Mouse (Mus musculus) heart, embryonic 11.5 days (tissue): ENCODE measurements around the gene Snx11. TPM values are rescaled to one million over a fixed set of nuclear protein-coding genes. Genes with fewer than 3 reads are reported as not detected.

Source experiments
- ATAC-seq: fragments of 200-750 bp; cut with Nextera tagmentation; replicated peaks from 2 replicates; pipeline ENCODE4 v1.8.0; 2017; ENCODE audit warnings: moderate library complexity; ENCODE audit not compliant: insufficient number of reproducible peaks, low FRiP score, low TSS enrichment
- H3K27ac ChIP-seq: fragments of 300-500 bp; sonication (generic); 2 replicates; pipeline ENCODE4 v1.5.1; 2014; ENCODE audit warnings: mild to moderate bottlenecking, low read depth, low read length
- H3K27me3 ChIP-seq: fragments of 300-500 bp; sonication (generic); 2 replicates; pipeline ENCODE4 v1.6.1; 2014; ENCODE audit warnings: mild to moderate bottlenecking, low read length, mixed read lengths; ENCODE audit not compliant: control insufficient read depth, insufficient read depth
- H3K36me3 ChIP-seq: fragments of 300-500 bp; sonication (generic); 2 replicates; pipeline ENCODE4 v1.6.1; 2014; ENCODE audit warnings: mild to moderate bottlenecking, low read length, moderate library complexity, mixed read lengths; ENCODE audit not compliant: control insufficient read depth, insufficient read depth
- H3K4me1 ChIP-seq: fragments of 300-500 bp; sonication (generic); 2 replicates; pipeline ENCODE4 v1.6.1; 2014; ENCODE audit warnings: low read length; ENCODE audit not compliant: control insufficient read depth, insufficient read depth
- H3K4me2 ChIP-seq: fragments of 300-500 bp; sonication (generic); 2 replicates; pipeline ENCODE4 v1.6.1; 2014; ENCODE audit warnings: mild to moderate bottlenecking, moderate library complexity
- H3K4me3 ChIP-seq: fragments of 300-500 bp; sonication (generic); 2 replicates; pipeline ENCODE4 v1.5.1; 2014; ENCODE audit warnings: low read depth, low read length
- H3K9ac ChIP-seq: fragments of 300-500 bp; sonication (generic); 2 replicates; pipeline ENCODE4 v1.6.1; 2014; ENCODE audit warnings: mild to moderate bottlenecking, low read depth, low read length, moderate library complexity
- H3K9me3 ChIP-seq: fragments of 300-500 bp; sonication (generic); replicated peaks from 2 replicates; pipeline ENCODE4 v1.6.1; 2016; ENCODE audit warnings: low read length; ENCODE audit not compliant: control insufficient read depth
- WGBS: fragments of 180-500 bp; shearing (Covaris S2); extraction: QIAGEN DNeasy Blood & Tissue Kit; methylation state at CpG from one replicate; pipeline ENCODE4 v1.1.7; 2014; ENCODE audit not compliant: insufficient replicate concordance; 5-methylcytosine and 5-hydroxymethylcytosine counted together
- polyA plus RNA-seq: library from polyadenylated mRNA; unstranded; fragments of >200 nt; fragmentation: Nextera tagmentation; extraction: Ambion mirVana; gene quantifications from 2 replicates; pipeline ENCODE4 v1.2.1, GENCODE M21; 2014

Snx11 gene
- 6.8 and 7.0 TPM in 2 replicates for polyA plus RNA-seq

DNA sequence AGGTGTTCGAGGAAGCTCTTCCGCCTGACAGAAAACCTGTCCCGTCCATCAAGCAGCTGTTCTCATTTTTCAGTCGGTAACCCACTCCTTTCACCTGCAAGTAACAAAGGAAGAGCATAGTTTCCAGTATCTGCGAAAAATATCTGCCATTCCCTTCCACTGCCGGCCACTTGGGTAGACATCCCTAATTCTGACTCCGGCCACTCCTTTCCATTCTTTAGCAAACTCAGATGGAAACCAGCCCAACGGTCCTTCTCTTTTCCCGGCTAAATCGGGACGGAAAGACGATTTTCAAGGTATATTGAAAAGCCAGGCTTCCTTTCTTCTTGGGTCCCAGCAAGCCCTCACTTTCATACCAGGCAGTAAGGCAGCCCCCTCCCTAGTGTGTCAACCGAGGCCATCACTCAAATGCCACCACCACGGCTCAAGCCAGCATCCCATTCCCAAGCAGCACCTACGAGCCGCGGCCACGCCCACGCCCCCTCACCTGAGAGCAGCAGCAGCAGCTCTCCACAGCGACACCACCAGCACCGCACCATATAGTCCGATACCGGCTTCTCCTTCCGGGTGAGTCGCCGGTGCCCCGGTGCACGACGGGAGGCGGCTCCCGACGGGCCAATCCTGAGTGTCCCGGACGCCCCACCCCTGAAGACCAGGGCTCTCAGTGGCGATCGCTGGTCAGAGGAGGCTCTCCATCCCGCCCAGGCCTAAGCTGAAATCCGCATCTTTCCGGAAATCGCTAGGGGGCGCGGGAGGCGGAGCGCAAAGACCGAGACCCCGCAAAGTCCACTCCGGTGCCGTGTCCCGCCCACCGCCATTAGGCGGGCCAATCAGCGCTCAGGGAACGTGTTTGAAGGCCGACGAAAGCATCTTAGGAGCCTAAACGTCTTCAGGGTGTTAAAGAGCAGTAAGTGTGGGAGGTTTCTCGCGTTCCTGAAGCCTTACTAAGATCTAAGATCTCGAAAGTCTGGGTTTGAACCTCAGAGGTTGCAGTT is at the start of gene Snx11:
Gene Snx11, minus strand, starts transcription at position 592 of the 995 bp plus-strand sequence.
- WGBS = 2% methylated on average over 59 of the region's 59 CpGs

DNA sequence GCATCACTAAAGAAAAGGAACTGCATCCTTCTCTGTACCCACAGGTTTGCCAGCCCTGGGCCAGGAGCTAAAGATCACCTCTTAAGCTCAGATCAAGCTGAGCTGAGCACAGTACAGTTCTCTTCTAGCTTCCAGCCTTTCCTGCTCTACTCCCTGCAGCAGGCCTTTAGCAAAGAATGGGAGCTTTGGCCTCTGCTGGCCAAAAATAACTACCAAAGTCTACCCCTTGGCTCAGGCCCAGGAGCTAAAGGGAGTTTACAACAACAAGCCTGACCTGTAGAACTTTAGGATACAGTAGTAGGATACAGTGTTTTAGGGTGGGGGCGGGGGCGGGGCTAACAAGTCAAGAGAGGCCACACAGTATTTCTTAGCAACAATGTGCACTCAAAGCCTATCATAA is 49.1 kb upstream of the Snx11 start:
- peak overlapping the region; percentile 85 for H3K4me2 ChIP-seq
- no peak overlapping the region; the same call in 1 of the 2 replicates for H3K27ac ChIP-seq
- H3K9ac ChIP-seq = peak overlapping the region; percentile 40
- H3K36me3 ChIP-seq = peaks cover 19% of the 10 kb centered on the region
- 72% methylated on average over 2 of the region's 2 CpGs for WGBS
- no peak for ATAC-seq
- peak overlapping the region; percentile 10 for H3K4me3 ChIP-seq
- peaks cover 56% of the 10 kb centered on the region for H3K4me1 ChIP-seq
- H3K27me3 ChIP-seq = no peaks in the 10 kb centered on the region
- no peaks in the 10 kb centered on the region for H3K9me3 ChIP-seq

More for the DNA sequence above, at the start of gene Snx11:
- no peaks in the 10 kb centered on the region for H3K27me3 ChIP-seq
- H3K9ac ChIP-seq = peak within 1 kb of the TSS; percentile 64
- peak within 1 kb of the TSS; percentile 69 for H3K4me3 ChIP-seq
- peak; percentile 98 for ATAC-seq
- H3K4me1 ChIP-seq = peaks cover 6% of the 10 kb centered on the region; the same call in 1 of the 2 replicates
- H3K27ac ChIP-seq = peak within 1 kb of the TSS; percentile 57
- H3K9me3 ChIP-seq = no peaks in the 10 kb centered on the region
- peak within 1 kb of the TSS; percentile 90 for H3K4me2 ChIP-seq
- H3K36me3 ChIP-seq = peaks cover 1% of the 10 kb centered on the region; the same call in 1 of the 2 replicates

DNA sequence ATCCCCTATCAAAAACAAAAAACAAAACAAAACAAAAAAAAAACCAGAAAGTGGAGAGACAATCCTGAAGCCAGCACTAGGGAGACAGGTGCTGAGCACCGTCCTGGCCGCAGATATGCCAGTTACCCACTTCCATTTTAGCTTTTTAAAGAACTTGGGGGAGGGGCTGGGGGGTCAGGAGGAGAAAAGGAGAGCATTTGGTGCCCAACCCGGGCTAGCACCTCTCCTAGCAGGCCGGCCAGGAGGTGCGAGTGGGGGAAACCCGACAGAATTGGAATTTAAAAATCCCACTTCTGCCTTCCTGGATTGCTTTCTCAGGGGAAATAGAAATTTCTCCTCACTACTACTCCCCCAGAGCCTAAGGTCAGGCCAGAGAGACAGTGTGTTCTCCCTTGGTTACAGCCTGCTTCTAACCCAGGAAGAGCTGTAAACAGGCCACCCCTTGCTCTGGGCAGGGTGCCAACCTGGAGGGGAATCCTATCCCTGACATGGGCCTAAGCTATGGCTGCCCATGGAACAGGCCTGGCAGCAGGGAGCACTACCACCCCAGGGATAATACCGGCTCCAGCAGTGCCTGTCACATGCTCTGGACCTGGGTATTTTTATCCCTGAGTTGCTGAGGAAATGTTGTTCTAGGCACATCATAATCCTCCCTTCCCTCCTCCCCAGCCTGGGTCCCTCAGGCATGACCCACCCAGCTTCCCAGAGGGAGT is 47.6 kb upstream of the Snx11 start:
- Histone ChIP-seq H3K4me1 (peaks cover 56% of the 10 kb centered on the region), H3K36me3 (peaks cover 32% of the 10 kb centered on the region), H3K27me3 (no peaks in the 10 kb centered on the region), H3K27ac (peak overlapping the region; percentile 78), H3K4me3 (peak overlapping the region; percentile 24), H3K4me2 (peak overlapping the region; percentile 85), H3K9ac (peak overlapping the region; percentile 56), H3K9me3 (no peaks in the 10 kb centered on the region)
- WGBS = 32% methylated on average over 7 of the region's 7 CpGs
- no peak for ATAC-seq

DNA sequence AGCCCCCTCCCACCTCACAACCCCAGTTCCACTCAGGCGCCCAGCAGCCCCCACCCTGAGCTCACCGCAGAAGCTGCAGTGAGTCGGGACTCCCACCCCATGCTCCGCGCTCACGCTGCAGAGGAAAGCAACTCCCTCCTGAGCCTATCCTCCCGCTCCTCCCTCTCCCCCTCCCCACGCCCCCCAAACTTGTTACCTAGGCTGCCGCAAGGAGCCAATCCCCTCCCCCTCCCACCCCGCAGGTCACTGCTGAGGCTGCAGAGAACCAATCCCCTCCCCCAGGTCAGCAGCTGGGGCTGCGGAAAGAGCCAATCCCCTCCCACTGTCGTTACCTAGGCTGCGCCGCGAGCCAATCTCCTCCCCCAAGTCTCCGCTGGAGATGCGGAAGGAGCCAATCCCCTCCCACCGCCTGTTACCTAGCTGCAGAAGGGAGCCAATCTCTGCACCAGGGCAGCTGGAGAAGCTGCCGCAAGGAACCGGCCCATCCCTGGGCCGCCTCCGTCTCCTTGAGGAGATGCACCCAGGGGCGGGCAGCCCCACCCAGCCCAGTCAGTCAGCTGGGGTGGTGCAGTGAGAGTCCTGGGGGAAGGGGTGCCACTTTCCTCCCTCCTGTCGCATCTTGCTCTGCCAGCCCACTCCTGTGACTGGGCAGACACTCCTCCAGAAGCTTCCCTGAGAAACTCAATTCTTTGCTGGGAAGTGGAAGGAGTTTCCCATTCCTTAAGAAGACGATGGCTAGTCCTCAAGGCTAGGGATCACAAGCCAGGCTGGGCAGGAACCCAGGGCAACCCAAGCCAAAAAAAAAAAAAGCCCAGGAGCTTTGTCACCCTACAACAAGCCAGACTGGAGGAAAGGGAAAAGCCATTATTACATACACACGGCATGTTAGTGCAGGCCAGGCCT is 46.8 kb upstream of the Snx11 start:
- Histone ChIP-seq H3K27ac (peak overlapping the region; percentile 78), H3K27me3 (no peaks in the 10 kb centered on the region), H3K4me3 (peak overlapping the region; percentile 45), H3K36me3 (peaks cover 40% of the 10 kb centered on the region), H3K9ac (peak overlapping the region; percentile 58), H3K4me2 (peak overlapping the region; percentile 85), H3K4me1 (peaks cover 56% of the 10 kb centered on the region), H3K9me3 (no peaks in the 10 kb centered on the region)
- peak; percentile 78 for ATAC-seq
- WGBS = 1% methylated on average over 24 of the region's 26 CpGs

DNA sequence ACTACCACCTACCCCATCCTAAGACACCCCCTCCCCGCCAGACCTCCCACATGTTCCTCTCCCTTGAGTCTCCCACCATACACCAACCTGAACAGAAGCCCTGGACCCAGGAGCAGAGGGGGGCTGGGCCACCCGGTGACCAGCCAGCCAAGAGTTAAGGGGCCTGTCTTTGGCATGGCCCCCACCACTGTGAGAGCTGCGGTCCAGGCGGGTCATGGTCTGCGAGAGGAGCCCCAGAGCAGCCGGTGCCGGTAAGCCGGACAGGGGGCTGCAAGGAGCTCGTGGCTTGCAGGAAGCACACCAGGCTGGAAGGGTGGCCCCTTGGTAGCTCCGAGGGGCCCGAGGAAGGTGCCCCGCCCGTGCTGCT is 46.1 kb upstream of the Snx11 start:
- 0 out of 2 replicates have a peak, but pooled peaks have one; percentile 3 for ATAC-seq
- peak overlapping the region; percentile 78; the same call in 1 of the 2 replicates for H3K27ac ChIP-seq
- WGBS = 10% methylated on average over 13 of the region's 13 CpGs

DNA sequence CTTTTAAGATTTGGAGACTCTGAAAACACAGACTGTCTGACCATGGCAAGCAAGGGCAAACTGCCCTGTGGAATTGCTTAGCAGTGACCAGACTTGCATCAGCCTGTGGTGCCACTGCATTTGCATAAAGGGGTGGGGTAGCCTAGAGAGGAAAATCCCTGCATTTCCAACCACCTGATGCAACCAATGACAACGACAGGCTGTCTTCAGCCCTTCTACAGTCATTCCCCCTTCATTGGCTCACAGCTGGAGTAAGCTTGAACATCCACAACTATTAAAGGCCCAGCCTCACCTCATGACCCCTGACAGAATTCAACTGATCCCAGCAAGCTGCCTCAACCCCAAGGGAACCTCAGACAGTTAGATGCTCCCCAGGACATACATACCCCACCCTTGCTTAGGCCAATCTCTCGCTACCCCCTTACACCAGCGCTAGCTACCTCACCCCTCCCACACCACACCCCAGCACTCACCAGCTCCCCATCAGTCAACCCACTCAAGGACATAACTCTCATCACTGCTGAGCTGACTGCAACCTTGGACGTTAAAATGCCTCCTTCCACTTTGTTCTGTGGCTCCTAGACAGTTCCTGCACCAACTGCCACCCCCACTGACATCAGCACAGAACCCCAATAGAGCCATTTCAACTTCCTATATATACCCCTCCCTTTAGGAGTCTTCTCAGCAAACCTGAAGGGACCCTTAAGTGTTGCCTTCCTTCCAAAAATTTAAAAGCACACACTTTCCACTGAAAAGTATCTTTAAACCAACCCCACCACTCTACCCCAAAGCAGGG is 45.5 kb upstream of the Snx11 start:
- H3K27ac ChIP-seq = no peak overlapping the region
- no peaks in the 10 kb centered on the region for H3K9me3 ChIP-seq
- H3K36me3 ChIP-seq = peaks cover 51% of the 10 kb centered on the region
- 48% methylated on average over 4 of the region's 4 CpGs for WGBS
- H3K4me2 ChIP-seq = peak overlapping the region; percentile 85
- H3K4me3 ChIP-seq = peak overlapping the region; percentile 45; the same call in 1 of the 2 replicates
- no peaks in the 10 kb centered on the region for H3K27me3 ChIP-seq
- no peak for ATAC-seq
- H3K9ac ChIP-seq = no peak overlapping the region
- peaks cover 51% of the 10 kb centered on the region for H3K4me1 ChIP-seq

More for the DNA sequence above, 46.1 kb upstream of the Snx11 start:
- Histone ChIP-seq H3K4me3 (peak overlapping the region; percentile 45), H3K9me3 (no peaks in the 10 kb centered on the region), H3K4me2 (peak overlapping the region; percentile 85), H3K36me3 (peaks cover 45% of the 10 kb centered on the region), H3K4me1 (peaks cover 56% of the 10 kb centered on the region), H3K9ac (peak overlapping the region; percentile 58), H3K27me3 (no peaks in the 10 kb centered on the region)

DNA sequence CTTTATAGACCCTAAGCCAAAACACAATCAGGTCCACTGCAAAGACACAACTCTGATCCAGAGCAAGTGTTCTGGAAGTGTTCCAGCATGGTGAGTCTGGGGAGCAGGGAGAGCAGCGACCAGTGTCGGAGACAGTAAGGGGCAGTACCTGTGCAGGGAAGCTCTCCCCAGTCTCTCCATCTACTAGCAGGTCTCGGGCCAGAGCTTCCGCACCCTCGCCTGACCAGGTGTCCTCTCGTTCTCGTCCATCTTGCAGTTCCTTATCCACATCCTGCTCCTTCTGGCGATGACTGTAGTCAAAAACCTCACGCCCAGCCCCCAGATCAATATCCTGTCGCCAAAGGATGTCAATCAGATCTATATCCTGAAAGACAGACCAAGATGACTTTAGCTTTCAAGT is 44.6 kb upstream of the Snx11 start:
- H3K4me2 ChIP-seq = no peak overlapping the region
- H3K27me3 ChIP-seq = no peaks in the 10 kb centered on the region
- no peak overlapping the region for H3K27ac ChIP-seq
- H3K36me3 ChIP-seq = peaks cover 46% of the 10 kb centered on the region
- WGBS = 90% methylated on average over 10 of the region's 10 CpGs
- H3K4me1 ChIP-seq = peaks cover 42% of the 10 kb centered on the region
- ATAC-seq = no peak
- no peak overlapping the region for H3K9ac ChIP-seq
- H3K9me3 ChIP-seq = no peaks in the 10 kb centered on the region
- H3K4me3 ChIP-seq = no peak overlapping the region
